Comparison of ENCODE assay signal across 9 mouse cellular contexts in genomic region chr8:10438772-10439171, GRCm38 (mm10).
A peak's percentile ranks its signal among the peaks of the same experiment; 100 is the strongest.
DNase-seq lines count a peak whose midpoint lies in the region; ATAC-seq and TF ChIP-seq lines count a peak whose summit lies in the region.
"Had no signal": no experiment of that assay in that cellular context is flagged by ENCODE, and none has a peak within 500 bp of the region (broad histone marks: within the 10 kb centered on the region; RNA-seq: fewer than 3 reads in every experiment).

No protein-coding gene starts in this region.

- H3K4me2 ChIP-seq in kidney, embryonic 16.5 days (replicated peaks; ENCODE audit: low read depth, low read length), result no peak overlapping the region
- H3K4me2 ChIP-seq in liver, embryonic 14.5 days (ENCODE audit: low read depth), result no peak overlapping the region
- H3K4me2 ChIP-seq in neural tube, embryonic 14.5 days (ENCODE audit: low read depth, low read length), result no peak overlapping the region

- H3K4me1 ChIP-seq in heart, adult 2 months (ENCODE audit: control insufficient read depth, insufficient read depth, low read length), result no peaks in the 10 kb centered on the region
- H3K4me1 ChIP-seq in kidney, embryonic 16.5 days (ENCODE audit: insufficient read depth, low read length), result peaks cover 3% of the 10 kb centered on the region
- no peaks in the 10 kb centered on the region for H3K4me1 ChIP-seq in liver, embryonic 14.5 days (replicated peaks; ENCODE audit: control insufficient read depth in 2 of 2, insufficient read depth in 2 of 2, low read length in 1 of 2)
- peaks cover 11% of the 10 kb centered on the region for H3K4me1 ChIP-seq in neural tube, embryonic 14.5 days (ENCODE audit: control insufficient read depth, insufficient read depth, low read length)

- H3K36me3 ChIP-seq in C2C12 (ENCODE audit: control insufficient read depth, insufficient read depth), result no peaks in the 10 kb centered on the region
- no peaks in the 10 kb centered on the region for H3K36me3 ChIP-seq in heart, adult 2 months (ENCODE audit: control insufficient read depth, insufficient read depth, low read length)
- H3K36me3 ChIP-seq in kidney, embryonic 16.5 days (ENCODE audit: insufficient read depth, low read length), result no peaks in the 10 kb centered on the region
- no peaks in the 10 kb centered on the region for H3K36me3 ChIP-seq in liver, embryonic 14.5 days (replicated peaks; ENCODE audit: control insufficient read depth, insufficient read depth, low read depth)
- no peaks in the 10 kb centered on the region for H3K36me3 ChIP-seq in neural tube, embryonic 14.5 days (ENCODE audit: control insufficient read depth, insufficient read depth, low read length)

- H3K9me3 ChIP-seq in kidney, embryonic 16.5 days (ENCODE audit: low read length), result no peaks in the 10 kb centered on the region
- H3K9me3 ChIP-seq in liver, embryonic 14.5 days (ENCODE audit: control insufficient read depth, low read length), result no peaks in the 10 kb centered on the region
- H3K9me3 ChIP-seq in neural tube, embryonic 14.5 days (ENCODE audit: control insufficient read depth, low read length), result no peaks in the 10 kb centered on the region

- H3K27me3 ChIP-seq in C2C12 (ENCODE audit: control insufficient read depth, insufficient read depth, insufficient read length), result peaks cover 12% of the 10 kb centered on the region
- H3K27me3 ChIP-seq in heart, adult 2 months (ENCODE audit: control insufficient read depth, insufficient read depth, low read length), result no peaks in the 10 kb centered on the region
- H3K27me3 ChIP-seq in kidney, embryonic 16.5 days (ENCODE audit: insufficient read depth, low read length), result no peaks in the 10 kb centered on the region
- no peaks in the 10 kb centered on the region for H3K27me3 ChIP-seq in liver, embryonic 14.5 days (ENCODE audit: control insufficient read depth, insufficient read depth, low read length)
- no peaks in the 10 kb centered on the region for H3K27me3 ChIP-seq in neural tube, embryonic 14.5 days (ENCODE audit: control insufficient read depth, insufficient read depth, low read length)

- H3ac ChIP-seq in C2C12 (ENCODE audit: control insufficient read depth, insufficient read length, low read depth), result no peak overlapping the region

- peak; percentile 65 for DNase-seq in adrenal gland, postnatal 25 days
- DNase-seq in embryo, embryonic 9.5 days (ENCODE audit: extremely low spot score), result peak; percentile 79
- DNase-seq in heart, adult 2 months, result peak; percentile 52 to 71
- DNase-seq in liver, embryonic 14.5 days (ENCODE audit: low read depth in 3 of 3, low spot score in 3 of 3), result peak in 1 of 3 experiments; percentile 17
- peak; percentile 80 for DNase-seq in testis, postnatal 10 days (ENCODE audit: low spot score)

- TF ChIP-seq POLR2A in heart, adult 2 months (IDR thresholded peaks at IDR 0.05; ENCODE audit: insufficient read depth, low read depth, low read length), result no peak

- peak; percentile 92 for TF ChIP-seq CTCF in C2C12 (IDR thresholded peaks at IDR 0.05; ENCODE audit: control insufficient read depth, insufficient read depth, insufficient read length)
- no peak; the same call in none of the 2 replicates for TF ChIP-seq CTCF in heart, adult 2 months (IDR thresholded peaks at IDR 0.05)
- peak; percentile 97 for TF ChIP-seq CTCF in liver, embryonic 14.5 days (IDR thresholded peaks at IDR 0.05; ENCODE audit: low read depth)

- intact Hi-C loops in heart, adult 2 months (cut with DNase I), result loop anchor here (1.0 to 5.0 kb wide), 3 partner anchors 134 to 749 kb away; no protein-coding TSS in a partner anchor

- H3K79me3 ChIP-seq in C2C12 (ENCODE audit: low read depth), result no peaks in the 10 kb centered on the region

- 12% methylated on average over 11 of the region's 11 CpGs for WGBS in heart, adult 2 months
- 17% methylated on average over 11 of the region's 11 CpGs for WGBS in kidney, embryonic 16.5 days
- WGBS in liver, embryonic 14.5 days (ENCODE audit: insufficient replicate concordance), result 13% methylated on average over 11 of the region's 11 CpGs
- WGBS in neural tube, embryonic 14.5 days, result 17% methylated on average over 11 of the region's 11 CpGs

- no peaks in the 10 kb centered on the region for H3K79me2 ChIP-seq in C2C12 (ENCODE audit: control insufficient read depth, insufficient read depth)
- no peaks in the 10 kb centered on the region for H3K79me2 ChIP-seq in heart, adult 2 months (replicated peaks; ENCODE audit: control insufficient read depth, insufficient read depth, low read length)

- no peak overlapping the region for H3K9ac ChIP-seq in heart, adult 2 months (ENCODE audit: low read depth, low read length)
- H3K9ac ChIP-seq in kidney, embryonic 16.5 days (replicated peaks; ENCODE audit: low read length), result no peak overlapping the region
- H3K9ac ChIP-seq in liver, embryonic 14.5 days (replicated peaks), result no peak overlapping the region
- H3K9ac ChIP-seq in neural tube, embryonic 14.5 days (replicated peaks; ENCODE audit: low read depth, low read length), result no peak overlapping the region

- H3K4me3 ChIP-seq in C2C12 (ENCODE audit: insufficient read depth, poor library complexity, severe bottlenecking), result no peak overlapping the region
- no peak overlapping the region for H3K4me3 ChIP-seq in heart, adult 2 months
- H3K4me3 ChIP-seq in kidney, embryonic 16.5 days (ENCODE audit: low read length), result no peak overlapping the region
- H3K4me3 ChIP-seq in liver, embryonic 14.5 days (ENCODE audit: insufficient read depth in 1 of 2, low read depth in 2 of 2, low read length in 2 of 2), result no peak overlapping the region
- H3K4me3 ChIP-seq in neural tube, embryonic 14.5 days (ENCODE audit: low read depth, low read length), result no peak overlapping the region
- H3K4me3 ChIP-seq: erythroblast, embryonic 14.5 days had no signal

- H3K27ac ChIP-seq in heart, adult 2 months, result no peak overlapping the region
- H3K27ac ChIP-seq in kidney, embryonic 16.5 days (ENCODE audit: low read length), result no peak overlapping the region
- no peak overlapping the region for H3K27ac ChIP-seq in liver, embryonic 14.5 days
- no peak overlapping the region for H3K27ac ChIP-seq in neural tube, embryonic 14.5 days (ENCODE audit: low read depth, low read length)

- ATAC-seq in kidney, embryonic 16.5 days (ENCODE audit: low FRiP score, low TSS enrichment), result peak; percentile 4; the same call in 1 of the 2 replicates
- ATAC-seq in liver, embryonic 14.5 days (ENCODE audit: insufficient read depth), result no peak
- ATAC-seq in neural tube, embryonic 14.5 days (ENCODE audit: low read depth), result peak; percentile 56

- TF ChIP-seq EP300 in heart, adult 2 months (IDR thresholded peaks at IDR 0.05; ENCODE audit: insufficient read depth, low read depth, low read length), result 0 out of 2 replicates have a peak, but pooled peaks have one; percentile 58
- TF ChIP-seq EP300 in liver, embryonic 14.5 days (IDR thresholded peaks at IDR 0.05; ENCODE audit: low read depth), result no peak

TF ChIP-seq in C2C12, 6 proteins besides CTCF, POLR2A, EP300 and RAD21:
- TF ChIP-seq MYOG (IDR thresholded peaks at IDR 0.05; ENCODE audit: control insufficient read depth, extremely low read depth, insufficient read length) (no peak), MAX (IDR thresholded peaks at IDR 0.05) (no peak), USF1 (IDR thresholded peaks at IDR 0.05; ENCODE audit: low read depth) (no peak), CEBPB (IDR thresholded peaks at IDR 0.05; ENCODE audit: low read depth) (no peak), MYOD1 (IDR thresholded peaks at IDR 0.05; ENCODE audit: control insufficient read depth, insufficient read length, low read depth) (no peak), FOSL1 (IDR thresholded peaks at IDR 0.05; ENCODE audit: insufficient read depth, low read length, poor library complexity, severe bottlenecking) (no peak)
TF ChIP-seq in C2C12: peak in this region for 0.
